Mouse (Mus musculus) megakaryocyte-erythroid progenitor cell, adult 5-6 weeks (primary cell): ENCODE data around the gene Gm9195. TPM values are rescaled to one million over a fixed set of nuclear protein-coding genes. Genes with fewer than 3 reads are reported as not detected.

Experiments used
- ATAC-seq: replicated peaks from 2 replicates; pipeline ENCODE4 v1.8.0; 2016; ENCODE audit warnings: mild to moderate bottlenecking, inconsistent platforms; ENCODE audit not compliant: severe bottlenecking, poor library complexity, low FRiP score, low TSS enrichment
- total RNA-seq, 2 experiments: library from RNA; stranded (forward) in 1 of 2; stranded (reverse) in 1 of 2; fragments of 200-1000, 215-1000 nt in 1 of 2; fragments of >200 nt in 1 of 2; fragmentation: Nextera tagmentation in 1 of 2; gene quantifications; 2 replicates each; pipeline ENCODE4 v1.2.3; 2014 to 2017

Gene Gm9195
- total RNA-seq, 2 experiments from 2014 or later = not detected

GRCm38 (mm10) chr14:72458930-72459329 lies 32.7 kb downstream of the Gm9195 start:
- no peak for ATAC-seq

- ATAC-seq = peak; percentile 79; the same call in 1 of the 2 replicates
Measured at GRCm38 (mm10) chr14:72447141-72448091, 44.2 kb downstream of the Gm9195 start.

GRCm38 (mm10) chr14:72442936-72443335 lies 48.7 kb downstream of the Gm9195 start:
- ATAC-seq = no peak

- ATAC-seq = no peak
Measured at GRCm38 (mm10) chr14:72440929-72441328, 50.7 kb downstream of the Gm9195 start.

- no peak for ATAC-seq
Measured at GRCm38 (mm10) chr14:72440436-72440835, 51.2 kb downstream of the Gm9195 start.

- no peak for ATAC-seq
Measured at GRCm38 (mm10) chr14:72438976-72439375, 52.7 kb downstream of the Gm9195 start.

- no peak for ATAC-seq
Measured at GRCm38 (mm10) chr14:72389696-72390095, 101.9 kb downstream of the Gm9195 start.

GRCm38 (mm10) chr14:72389288-72389687 lies 102.3 kb downstream of the Gm9195 start:
- no peak for ATAC-seq

GRCm38 (mm10) chr14:72377224-72377623 lies 114.4 kb downstream of the Gm9195 start:
- no peak for ATAC-seq

Other genes starting within 250 kb of the Gm9195 start
- gene Fndc3a, start 218.2 kb upstream of the Gm9195 start, total RNA-seq (2014; fragmentation: Nextera tagmentation) = 14.4 and 15.0 TPM in 2 replicates
- 12.8 and 27.1 TPM in 2 replicates for gene Fndc3a, start 218.2 kb upstream of the Gm9195 start, total RNA-seq (2017)